Mouse (Mus musculus) intestine, embryonic 15.5 days (tissue): ENCODE data around the gene Tex21. TPM values are rescaled to one million over a fixed set of nuclear protein-coding genes. Genes with fewer than 3 reads are reported as not detected.

Experiments
- polyA plus RNA-seq: library from polyadenylated mRNA; unstranded; fragments of >200 nt; fragmentation: Nextera tagmentation; extraction: Ambion mirVana; gene quantifications from 2 replicates; pipeline ENCODE4 v1.2.1, GENCODE M21; 2015

Gene Tex21
- polyA plus RNA-seq, 1 experiment from 2014 or later = not detected

Other genes with a start within 250 kb of the Tex21 start
- 0.05 and 0.06 TPM in 2 replicates for gene Esr2, start 69.5 kb downstream of the Tex21 start, polyA plus RNA-seq
- gene Mthfd1, start 8.6 kb upstream of the Tex21 start, polyA plus RNA-seq = 102 TPM in 2 replicates
- gene Akap5, start 78.1 kb upstream of the Tex21 start, polyA plus RNA-seq = 2.7 and 3.3 TPM in 2 replicates
- gene Zbtb25, start 122.9 kb upstream of the Tex21 start, polyA plus RNA-seq = 11.7 and 12.4 TPM in 2 replicates
- gene Zbtb1, start 123.5 kb upstream of the Tex21 start, polyA plus RNA-seq = 6.7 and 7.6 TPM in 2 replicates
- gene Hspa2, start 157.4 kb upstream of the Tex21 start, polyA plus RNA-seq = 10.1 and 11.9 TPM in 2 replicates
- gene Ppp1r36, start 170.8 kb upstream of the Tex21 start, polyA plus RNA-seq = 1.1 and 1.5 TPM in 2 replicates